Mouse (Mus musculus) spleen, adult 18-20 months (tissue): ENCODE measurements around the gene Btbd9.

Experiments
- DNase-seq, 2 experiments: peaks; one replicate each; pipeline ENCODE4 v3.0.0; 2022; ENCODE audit warnings: mixed read lengths in 2 of 2

Gene Btbd9

GRCm38 (mm10) chr17:30378221-30379010, 197.9 kb downstream of the Btbd9 start:
- DNase-seq = no peak

GRCm38 (mm10) chr17:30377754-30378153, 198.5 kb downstream of the Btbd9 start:
- no peak for DNase-seq

GRCm38 (mm10) chr17:30375107-30375506, 201.2 kb downstream of the Btbd9 start:
- no peak for DNase-seq

GRCm38 (mm10) chr17:30368559-30368958, 207.7 kb downstream of the Btbd9 start:
- no peak for DNase-seq

- no peak for DNase-seq
Measured at GRCm38 (mm10) chr17:30364701-30365100, 211.6 kb downstream of the Btbd9 start.

- no peak for DNase-seq
Measured at GRCm38 (mm10) chr17:30363365-30363764, 212.9 kb downstream of the Btbd9 start.

GRCm38 (mm10) chr17:30360654-30361053, 215.6 kb downstream of the Btbd9 start:
- no peak for DNase-seq

GRCm38 (mm10) chr17:30359392-30359791, 216.9 kb downstream of the Btbd9 start:
- DNase-seq = no peak

GRCm38 (mm10) chr17:30355431-30355830, 220.9 kb downstream of the Btbd9 start:
- no peak for DNase-seq

- DNase-seq = no peak
Measured at GRCm38 (mm10) chr17:30354381-30354780, 221.9 kb downstream of the Btbd9 start.

- no peak for DNase-seq
Measured at GRCm38 (mm10) chr17:30348031-30348430, 228.3 kb downstream of the Btbd9 start.

- no peak for DNase-seq
Measured at GRCm38 (mm10) chr17:30347101-30347613, 229.1 kb downstream of the Btbd9 start.

- no peak for DNase-seq
Measured at GRCm38 (mm10) chr17:30345008-30345407, 231.3 kb downstream of the Btbd9 start.

- DNase-seq = no peak
Measured at GRCm38 (mm10) chr17:30343701-30344473, 232.4 kb downstream of the Btbd9 start.

- DNase-seq = no peak
Measured at GRCm38 (mm10) chr17:30341556-30341955, 234.7 kb downstream of the Btbd9 start.

- DNase-seq = no peak
Measured at GRCm38 (mm10) chr17:30340495-30341126, 235.7 kb downstream of the Btbd9 start.

GRCm38 (mm10) chr17:30339317-30339716, 237.0 kb downstream of the Btbd9 start:
- no peak for DNase-seq

- no peak for DNase-seq
Measured at GRCm38 (mm10) chr17:30336816-30337215, 239.5 kb downstream of the Btbd9 start.

GRCm38 (mm10) chr17:30336280-30336679, 240.0 kb downstream of the Btbd9 start:
- DNase-seq = no peak

GRCm38 (mm10) chr17:30335746-30336145, 240.5 kb downstream of the Btbd9 start:
- DNase-seq = no peak

GRCm38 (mm10) chr17:30334257-30334656, 242.0 kb downstream of the Btbd9 start:
- DNase-seq = no peak

- no peak for DNase-seq
Measured at GRCm38 (mm10) chr17:30333136-30333535, 243.2 kb downstream of the Btbd9 start.

- DNase-seq = no peak
Measured at GRCm38 (mm10) chr17:30331380-30331779, 244.9 kb downstream of the Btbd9 start.
